Mouse (Mus musculus) stomach, postnatal 0 days (tissue): Measurements from ENCODE around the gene Olfr133.
"Not testable (repeated sequence)": the region's sequence is repeated elsewhere in the genome, so short reads cannot be mapped to it uniquely, and the experiment has no call there.

Experiments used
- CTCF ChIP-seq: IDR thresholded peaks from 2 replicates; pipeline ENCODE4 v1.5.1; 2016; ENCODE audit warnings: antibody characterized with exemption, low read depth, mild to moderate bottlenecking, moderate library complexity
- EP300 ChIP-seq: optimal IDR thresholded peaks from 2 replicates; pipeline ENCODE3; 2016; ENCODE audit warnings: antibody characterized with exemption

GRCm38 (mm10) chr17:38125371-38125770 is 19.7 kb upstream of the Olfr133 start:
- TF ChIP-seq CTCF, EP300: not testable (repeated sequence)
